In genomic region chr7:101457283-101457682, GRCm38 (mm10) we compare ENCODE assay signal across 19 mouse cellular contexts. TPM values are rescaled to one million over a fixed set of nuclear protein-coding genes. Genes with fewer than 3 reads are reported as not detected.
DNase-seq lines count a peak whose midpoint lies in the region; ATAC-seq and TF ChIP-seq lines count a peak whose summit lies in the region.
"Had no signal": no experiment of that assay in that cellular context is flagged by ENCODE, and none has a peak within 500 bp of the region (broad histone marks: within the 10 kb centered on the region; RNA-seq: fewer than 3 reads in every experiment).

No protein-coding gene starts in this region.

- H3K36me3 ChIP-seq in stomach, embryonic 16.5 days (ENCODE audit: control insufficient read depth, insufficient read depth, low read length), result no peaks in the 10 kb centered on the region
- H3K36me3 ChIP-seq: embryonic facial prominence, embryonic 13.5 days; forebrain, embryonic 10.5 days; midbrain, embryonic 15.5 days had no signal

- TF ChIP-seq CTCF in layer of hippocampus, adult 2 months (conservative IDR thresholded peaks at IDR 0.05), result no peak

- WGBS in stomach, embryonic 16.5 days, result 77% methylated on average over 5 of the region's 5 CpGs

- ATAC-seq in stomach, embryonic 16.5 days (ENCODE audit: insufficient read depth, low FRiP score), result no peak
- ATAC-seq: midbrain, embryonic 15.5 days had no signal

- peaks cover 11% of the 10 kb centered on the region for H3K4me1 ChIP-seq in stomach, embryonic 16.5 days (ENCODE audit: control insufficient read depth, insufficient read depth, low read length)
- H3K4me1 ChIP-seq: midbrain, embryonic 15.5 days had no signal

- no peak overlapping the region for H3K9ac ChIP-seq in stomach, embryonic 16.5 days (ENCODE audit: low read length)
- H3K9ac ChIP-seq: embryonic facial prominence, embryonic 13.5 days; midbrain, embryonic 15.5 days had no signal

- peak; percentile 92 for DNase-seq in heart, adult 11 months
- no peak for DNase-seq in heart, postnatal 4 days
- peak in 1 of 2 experiments; percentile 76 for DNase-seq in layer of hippocampus, adult 2 months (ENCODE audit: low spot score in 2 of 2)
- DNase-seq in layer of hippocampus, adult 9-10 months (ENCODE audit: low spot score), result no peak
- peak; percentile 72 to 77 for DNase-seq in right cerebral cortex, adult 2 months (ENCODE audit: low spot score in 2 of 2)
- DNase-seq in right cerebral cortex, postnatal 14 days, result no peak
- no peak for DNase-seq in thymus, postnatal 14 days
- DNase-seq: adrenal gland, postnatal 25 days; gastrocnemius, postnatal 25 days; lung, adult 18-20 months had no signal

- peaks cover 1% of the 10 kb centered on the region; the same call in 1 of the 2 replicates for H3K27me3 ChIP-seq in stomach, embryonic 16.5 days (ENCODE audit: control insufficient read depth, insufficient read depth, low read length)

- no peaks in the 10 kb centered on the region for H3K9me3 ChIP-seq in stomach, embryonic 16.5 days (replicated peaks; ENCODE audit: control insufficient read depth, low read length)
- H3K9me3 ChIP-seq: embryonic facial prominence, embryonic 13.5 days; forebrain, embryonic 10.5 days; midbrain, embryonic 15.5 days had no signal

- peak overlapping the region; percentile 86 for H3K27ac ChIP-seq in layer of hippocampus, adult 2 months
- H3K27ac ChIP-seq in stomach, embryonic 16.5 days (ENCODE audit: low read length), result peak overlapping the region; percentile 27; the same call in 1 of the 2 replicates
- H3K27ac ChIP-seq: embryonic facial prominence, embryonic 13.5 days; forebrain, embryonic 10.5 days; macrophage; midbrain, embryonic 15.5 days had no signal

- H3K4me2 ChIP-seq in stomach, embryonic 16.5 days (ENCODE audit: low read depth, low read length), result no peak overlapping the region
- H3K4me2 ChIP-seq: embryonic facial prominence, embryonic 13.5 days; midbrain, embryonic 15.5 days had no signal

- peak overlapping the region; percentile 23 for H3K4me3 ChIP-seq in layer of hippocampus, adult 2 months
- no peak overlapping the region for H3K4me3 ChIP-seq in stomach, embryonic 16.5 days (replicated peaks; ENCODE audit: low read length)
- H3K4me3 ChIP-seq: embryonic facial prominence, embryonic 13.5 days; forebrain, embryonic 10.5 days; midbrain, embryonic 15.5 days had no signal

RNA-seq across cellular contexts. Expression of gene Pde2a, which starts 35.8 kb away (rescaled TPM):
- 10 to 100 TPM; 42.4 to 42.8 TPM for total RNA-seq in heart, postnatal 4 days (2021)
- 100 to 1,000 TPM; 300 to 318 TPM for total RNA-seq in layer of hippocampus, adult 2 months (2021)
- polyA plus RNA-seq in stomach, embryonic 16.5 days (2015; fragmentation: Nextera tagmentation; extraction: Ambion mirVana), result 16.0 and 19.0 TPM in 2 replicates

RNA-seq across cellular contexts. Expression of gene Gm45837, which starts 46.6 kb away (rescaled TPM):
- total RNA-seq in heart, postnatal 4 days (2021), result 1 to 10 TPM in 1 of 2 experiments, not detected in 1; 7.4 TPM
- total RNA-seq in layer of hippocampus, adult 2 months (2021), result 1 to 10 TPM in 1 of 2 experiments, not detected in 1; 2.4 TPM
- polyA plus RNA-seq in stomach, embryonic 16.5 days (2015; fragmentation: Nextera tagmentation; extraction: Ambion mirVana), result 5.4 and 5.7 TPM in 2 replicates
- total RNA-seq: left cerebral cortex, postnatal 25 days; MEL had no signal
- polyA plus RNA-seq: forebrain, embryonic 10.5 days; heart, embryonic 14.5 days; macrophage; midbrain, embryonic 15.5 days; neural tube, embryonic 11.5 days had no signal

Comparison
In these comparisons a context has a peak if more than half of its experiments do, and no peak if none do; other contexts are left out.
1. DNase-seq: peak in heart, adult 11 months (single experiment) and right cerebral cortex, adult 2 months (2 of 2); none in heart, postnatal 4 days (single experiment), layer of hippocampus, adult 9-10 months (single experiment), right cerebral cortex, postnatal 14 days (single experiment) and thymus, postnatal 14 days (single experiment).
2. RNA of gene Pde2a, which starts 35.8 kb away (total RNA-seq): 300 to 318 TPM in layer of hippocampus, adult 2 months; 42.4 to 42.8 TPM in heart, postnatal 4 days; every median in the first group is over 4 times any median in the second.